Mouse (Mus musculus) brain, embryonic 14.5 days (tissue): ENCODE data around the gene Boc.

ENCODE experiments used
- CTCF ChIP-seq: fragments of 200-500 bp; IDR thresholded peaks from 2 replicates; pipeline ENCODE4 v1.5.1; 2012; ENCODE audit warnings: inconsistent platforms, mild to moderate bottlenecking, moderate library complexity, borderline replicate concordance; ENCODE audit not compliant: insufficient read depth, insufficient read length; ENCODE audit errors: extremely low read depth
- POLR2A ChIP-seq: fragments of 200-500 bp; IDR thresholded peaks from 2 replicates; pipeline ENCODE4 v1.6.1; 2012; ENCODE audit warnings: mild to moderate bottlenecking, inconsistent platforms, borderline replicate concordance; ENCODE audit not compliant: poor library complexity, insufficient read depth, insufficient read length, severe bottlenecking; ENCODE audit errors: extremely low read depth

DNA sequence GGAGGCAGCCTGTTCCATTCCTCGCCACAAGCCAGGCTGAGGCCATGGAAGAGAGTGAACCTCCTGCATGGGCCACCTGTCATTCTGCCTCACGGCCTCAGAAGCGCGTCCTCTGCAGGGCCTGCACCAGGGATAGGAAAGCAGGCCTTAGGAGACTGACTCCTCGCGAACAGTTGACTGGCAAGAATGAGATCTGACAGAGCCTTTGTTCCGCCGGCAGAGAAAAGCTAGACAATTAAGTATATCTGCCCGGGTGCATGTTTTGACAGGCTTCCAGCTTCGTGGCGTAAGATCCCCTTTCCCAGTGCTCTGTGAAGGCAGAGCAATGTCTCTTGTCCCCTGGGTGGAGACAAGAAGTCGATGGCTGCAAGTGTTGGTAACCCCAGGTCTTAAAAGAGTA, 32.0 kb downstream of the Boc start:
- TF ChIP-seq POLR2A: no peak
- no peak for TF ChIP-seq CTCF
